ENCODE assay signal across 8 mouse cellular contexts in the genomic region with DNA sequence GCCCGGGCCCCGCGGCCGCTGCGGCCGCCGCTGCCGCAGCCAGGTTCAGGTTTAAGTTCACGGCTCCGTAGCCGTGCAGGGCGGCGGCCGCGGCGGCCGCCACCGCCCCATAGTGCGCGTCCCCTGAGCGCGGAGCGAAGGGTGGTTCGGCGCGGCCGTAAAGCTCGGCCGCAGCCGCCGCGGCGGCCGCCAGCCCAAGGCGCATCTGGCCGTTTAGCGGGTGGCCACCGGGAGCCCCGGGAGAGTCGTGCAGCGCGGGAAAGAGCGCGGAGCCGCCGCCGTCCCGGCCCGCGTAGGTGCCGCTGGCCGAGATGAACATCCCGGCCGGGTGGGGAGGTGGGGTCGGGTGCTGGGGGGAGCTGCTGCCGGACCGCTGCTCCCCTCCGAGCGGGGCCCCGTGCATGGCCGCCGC. TPM values are rescaled to one million over a fixed set of nuclear protein-coding genes. Genes with fewer than 3 reads are reported as not detected.
DNase-seq lines count a peak whose midpoint lies in the region; ATAC-seq lines count a peak whose summit lies in the region.

No protein-coding gene starts in this region.

- peak overlapping the region; percentile 79 for H3K4me2 ChIP-seq in forebrain, embryonic 16.5 days (ENCODE audit: low read length)
- peak overlapping the region; percentile 68 for H3K4me2 ChIP-seq in liver, embryonic 13.5 days

- H3K27ac ChIP-seq in forebrain, embryonic 16.5 days (ENCODE audit: low read length), result peak overlapping the region; percentile 92
- no peak overlapping the region for H3K27ac ChIP-seq in liver, embryonic 13.5 days

- no peaks in the 10 kb centered on the region; the same call in 1 of the 2 replicates for H3K4me1 ChIP-seq in erythroblast, embryonic 14.5 days (ENCODE audit: control insufficient read depth)
- peaks cover 24% of the 10 kb centered on the region for H3K4me1 ChIP-seq in forebrain, embryonic 16.5 days (replicated peaks; ENCODE audit: control insufficient read depth, insufficient read depth, low read length)
- peaks cover 21% of the 10 kb centered on the region for H3K4me1 ChIP-seq in liver, embryonic 13.5 days (replicated peaks)

- H3K9ac ChIP-seq in forebrain, embryonic 16.5 days (replicated peaks; ENCODE audit: low read depth, low read length), result peak overlapping the region; percentile 62
- no peak overlapping the region for H3K9ac ChIP-seq in liver, embryonic 13.5 days

- peak; percentile 22 for DNase-seq in CD4-positive helper T cell, adult 2 months (ENCODE audit: low read depth, low spot score)
- DNase-seq in liver, embryonic 13.5 days, result no peak
- DNase-seq in cerebellum, postnatal 25 days, result no peak
- no peak for DNase-seq in right cerebral cortex, postnatal 36 days (ENCODE audit: low spot score in 2 of 2)
- DNase-seq in layer of hippocampus, postnatal 25 days (ENCODE audit: extremely low spot score in 1 of 2, low spot score in 1 of 2), result no peak

- H3K27me3 ChIP-seq in erythroblast, embryonic 14.5 days (ENCODE audit: control insufficient read depth), result peaks cover 90% of the 10 kb centered on the region
- peaks cover 41% of the 10 kb centered on the region for H3K27me3 ChIP-seq in forebrain, embryonic 16.5 days (replicated peaks; ENCODE audit: control insufficient read depth, insufficient read depth, low read length)
- peaks cover 93% of the 10 kb centered on the region for H3K27me3 ChIP-seq in liver, embryonic 13.5 days

- peaks cover 2% of the 10 kb centered on the region; the same call in 1 of the 2 replicates for H3K9me3 ChIP-seq in erythroblast, embryonic 14.5 days (ENCODE audit: control insufficient read depth, low read length)
- H3K9me3 ChIP-seq in forebrain, embryonic 16.5 days (ENCODE audit: control insufficient read depth, low read length), result no peaks in the 10 kb centered on the region
- H3K9me3 ChIP-seq in liver, embryonic 13.5 days (replicated peaks), result no peaks in the 10 kb centered on the region

- peak overlapping the region; percentile 24 for H3K4me3 ChIP-seq in erythroblast, embryonic 14.5 days (replicated peaks)
- H3K4me3 ChIP-seq in forebrain, embryonic 16.5 days (replicated peaks; ENCODE audit: low read length), result peak overlapping the region; percentile 56
- H3K4me3 ChIP-seq in liver, embryonic 13.5 days (replicated peaks), result peak overlapping the region; percentile 55

- WGBS in forebrain, embryonic 16.5 days, result under 1% methylated on average over 31 of the region's 62 CpGs
- under 1% methylated on average over 28 of the region's 62 CpGs for WGBS in liver, embryonic 13.5 days (ENCODE audit: insufficient replicate concordance)

- no peaks in the 10 kb centered on the region for H3K36me3 ChIP-seq in erythroblast, embryonic 14.5 days (ENCODE audit: control insufficient read depth)
- no peaks in the 10 kb centered on the region for H3K36me3 ChIP-seq in forebrain, embryonic 16.5 days (ENCODE audit: control insufficient read depth, insufficient read depth)
- no peaks in the 10 kb centered on the region for H3K36me3 ChIP-seq in liver, embryonic 13.5 days

- no peak for ATAC-seq in erythroblast, adult 5-6 weeks (replicated peaks; ENCODE audit: low FRiP score, poor library complexity, severe bottlenecking)
- ATAC-seq in forebrain, embryonic 16.5 days, result peak; percentile 6
- peak; percentile 12; the same call in 1 of the 2 replicates for ATAC-seq in liver, embryonic 13.5 days (ENCODE audit: low read depth)

RNA-seq across cellular contexts. Expression of a gene that starts 1.1 kb away (rescaled TPM):
- polyA plus RNA-seq in erythroblast, embryonic 14.5 days (2012), result 0.02 TPM in 1 of 2 replicates, not detected in the other
- not detected in 2 replicates for total RNA-seq in erythroblast, adult 5-6 weeks (2015; ENCODE audit: low replicate concordance)
- total RNA-seq in erythroblast, adult 5-6 weeks (2017; ENCODE audit: low replicate concordance), result not detected in 2 replicates
- polyA plus RNA-seq in forebrain, embryonic 16.5 days (2015; fragmentation: Nextera tagmentation; extraction: Ambion mirVana), result 5.5 and 8.7 TPM in 2 replicates
- polyA plus RNA-seq in liver, embryonic 13.5 days (2015; fragmentation: Nextera tagmentation; extraction: Ambion mirVana), result 0.02 TPM in 1 of 2 replicates, not detected in the other
- total RNA-seq in layer of hippocampus, postnatal 25 days (2021), result 1 to 10 TPM; 3.3 to 6.2 TPM

RNA-seq across cellular contexts. Expression of a gene that starts 10.9 kb away (rescaled TPM):
- not detected in 2 replicates for polyA plus RNA-seq in erythroblast, embryonic 14.5 days (2012)
- total RNA-seq in erythroblast, adult 5-6 weeks (2015; ENCODE audit: low replicate concordance), result not detected in 2 replicates
- not detected in 2 replicates for total RNA-seq in erythroblast, adult 5-6 weeks (2017; ENCODE audit: low replicate concordance)
- polyA plus RNA-seq in forebrain, embryonic 16.5 days (2015; fragmentation: Nextera tagmentation; extraction: Ambion mirVana), result 4.4 and 5.6 TPM in 2 replicates
- not detected in 2 replicates for polyA plus RNA-seq in liver, embryonic 13.5 days (2015; fragmentation: Nextera tagmentation; extraction: Ambion mirVana)
- 10 to 100 TPM; 14.6 to 18.1 TPM for total RNA-seq in layer of hippocampus, postnatal 25 days (2021)

RNA-seq across cellular contexts. Expression of a gene that starts 13.4 kb away (rescaled TPM):
- 0.02 TPM in 1 of 2 replicates, not detected in the other for polyA plus RNA-seq in erythroblast, embryonic 14.5 days (2012)
- total RNA-seq in erythroblast, adult 5-6 weeks (2015; ENCODE audit: low replicate concordance), result not detected in 2 replicates
- total RNA-seq in erythroblast, adult 5-6 weeks (2017; ENCODE audit: low replicate concordance), result not detected in 2 replicates
- polyA plus RNA-seq in forebrain, embryonic 16.5 days (2015; fragmentation: Nextera tagmentation; extraction: Ambion mirVana), result 0.40 and 0.47 TPM in 2 replicates
- not detected in 2 replicates for polyA plus RNA-seq in liver, embryonic 13.5 days (2015; fragmentation: Nextera tagmentation; extraction: Ambion mirVana)
- under 1 TPM; 0.12 to 0.42 TPM for total RNA-seq in layer of hippocampus, postnatal 25 days (2021)

RNA-seq across cellular contexts. Expression of a gene that starts 26.0 kb away (rescaled TPM):
- polyA plus RNA-seq in erythroblast, embryonic 14.5 days (2012), result not detected in 2 replicates
- not detected in 2 replicates for total RNA-seq in erythroblast, adult 5-6 weeks (2015; ENCODE audit: low replicate concordance)
- not detected in 2 replicates for total RNA-seq in erythroblast, adult 5-6 weeks (2017; ENCODE audit: low replicate concordance)
- 0.16 and 0.41 TPM in 2 replicates for polyA plus RNA-seq in forebrain, embryonic 16.5 days (2015; fragmentation: Nextera tagmentation; extraction: Ambion mirVana)
- polyA plus RNA-seq in liver, embryonic 13.5 days (2015; fragmentation: Nextera tagmentation; extraction: Ambion mirVana), result not detected in 2 replicates
- total RNA-seq in layer of hippocampus, postnatal 25 days (2021), result under 1 TPM in 1 of 2 experiments, not detected in 1; 0.23 TPM
